In the genomic region with DNA sequence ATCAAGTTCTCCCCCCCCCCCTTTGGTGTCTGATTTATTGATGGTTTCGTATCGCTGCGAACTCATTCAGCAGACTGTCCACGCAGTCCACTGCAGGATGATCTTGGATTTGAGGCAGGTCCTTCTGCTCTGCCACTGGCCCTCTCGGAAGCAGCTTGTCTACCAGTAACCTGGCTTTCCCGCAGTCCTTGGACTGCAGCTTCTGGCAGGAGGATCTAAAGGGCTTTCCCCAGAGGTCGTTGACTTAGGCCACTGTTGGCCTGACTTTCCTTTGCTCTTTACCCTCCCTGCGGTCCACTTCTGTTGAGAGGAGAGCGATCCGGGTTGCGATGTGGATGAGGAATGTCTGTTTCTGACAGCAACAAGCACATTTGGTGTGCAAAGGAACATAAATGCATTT, we compare ENCODE assay signal across 13 mouse cellular contexts. TPM values are rescaled to one million over a fixed set of nuclear protein-coding genes. Genes with fewer than 3 reads are reported as not detected.
DNase-seq lines count a peak whose midpoint lies in the region; ATAC-seq and TF ChIP-seq lines count a peak whose summit lies in the region.
"Had no signal": no experiment of that assay in that cellular context is flagged by ENCODE, and none has a peak within 500 bp of the region (broad histone marks: within the 10 kb centered on the region; RNA-seq: fewer than 3 reads in every experiment).

No protein-coding gene starts in this region.

- H3K4me1 ChIP-seq in intestine, embryonic 15.5 days (replicated peaks), result peaks cover 2% of the 10 kb centered on the region; the same call in 1 of the 2 replicates
- H3K4me1 ChIP-seq in liver, postnatal 0 days (ENCODE audit: insufficient read depth), result peaks cover 4% of the 10 kb centered on the region; the same call in 1 of the 2 replicates
- H3K4me1 ChIP-seq in midbrain, embryonic 13.5 days (replicated peaks), result no peaks in the 10 kb centered on the region
- H3K4me1 ChIP-seq: forebrain, embryonic 10.5 days; heart, embryonic 12.5 days; midbrain, embryonic 15.5 days had no signal

- peak overlapping the region; percentile 45 for H3K4me2 ChIP-seq in intestine, embryonic 15.5 days (replicated peaks)
- H3K4me2 ChIP-seq in liver, postnatal 0 days (ENCODE audit: low read depth, low read length), result peak overlapping the region; percentile 56
- H3K4me2 ChIP-seq in midbrain, embryonic 13.5 days (replicated peaks), result no peak overlapping the region
- H3K4me2 ChIP-seq: heart, embryonic 12.5 days; lung, embryonic 15.5 days; midbrain, embryonic 15.5 days had no signal

- no peaks in the 10 kb centered on the region for H3K27me3 ChIP-seq in intestine, embryonic 15.5 days (replicated peaks)
- H3K27me3 ChIP-seq in liver, postnatal 0 days (ENCODE audit: insufficient read depth, low read length), result no peaks in the 10 kb centered on the region
- no peaks in the 10 kb centered on the region for H3K27me3 ChIP-seq in midbrain, embryonic 13.5 days
- H3K27me3 ChIP-seq: heart, embryonic 12.5 days; lung, embryonic 15.5 days; midbrain, embryonic 15.5 days had no signal

- DNase-seq in cerebellum, postnatal 10 days, result peak; percentile 47 to 53
- DNase-seq in cerebellum, adult 8-10 months, result no peak
- DNase-seq in kidney, postnatal 10 days, result peak; percentile 51
- DNase-seq in liver, postnatal 0 days, result peak; percentile 51
- DNase-seq in c-Kit-positive CD71-positive TER-119-positive erythroid progenitor cells, embryonic 14.5 days (ENCODE audit: low spot score), result no peak

- TF ChIP-seq CTCF in liver, postnatal 0 days (IDR thresholded peaks at IDR 0.05; ENCODE audit: low read depth), result no peak

- H3K9ac ChIP-seq in intestine, embryonic 15.5 days, result no peak overlapping the region
- peak overlapping the region; percentile 27 for H3K9ac ChIP-seq in liver, postnatal 0 days (replicated peaks)
- H3K9ac ChIP-seq in midbrain, embryonic 13.5 days (replicated peaks), result no peak overlapping the region
- H3K9ac ChIP-seq: heart, embryonic 12.5 days; lung, embryonic 15.5 days; midbrain, embryonic 15.5 days had no signal

- peak; percentile 44 for ATAC-seq in intestine, embryonic 15.5 days
- ATAC-seq in liver, postnatal 0 days, result peak; percentile 95
- no peak for ATAC-seq in midbrain, embryonic 13.5 days
- ATAC-seq: hindbrain, postnatal 0 days; midbrain, embryonic 15.5 days had no signal

- 39% methylated on average over 11 of the region's 11 CpGs for WGBS in intestine, embryonic 15.5 days
- 52% methylated on average over 11 of the region's 11 CpGs for WGBS in liver, postnatal 0 days (ENCODE audit: insufficient replicate concordance)
- 77% methylated on average over 11 of the region's 11 CpGs for WGBS in midbrain, embryonic 13.5 days

- no peak for TF ChIP-seq EP300 in liver, postnatal 0 days (IDR thresholded peaks at IDR 0.05; ENCODE audit: low read depth)

- H3K4me3 ChIP-seq in intestine, embryonic 15.5 days (replicated peaks), result no peak overlapping the region
- H3K4me3 ChIP-seq in liver, postnatal 0 days (ENCODE audit: low read depth, low read length), result no peak overlapping the region
- no peak overlapping the region for H3K4me3 ChIP-seq in midbrain, embryonic 13.5 days (replicated peaks)
- H3K4me3 ChIP-seq: embryonic facial prominence, embryonic 10.5 days; forebrain, embryonic 10.5 days; heart, embryonic 12.5 days; lung, embryonic 15.5 days; midbrain, embryonic 15.5 days had no signal

- no peaks in the 10 kb centered on the region for H3K36me3 ChIP-seq in intestine, embryonic 15.5 days
- no peaks in the 10 kb centered on the region for H3K36me3 ChIP-seq in liver, postnatal 0 days (replicated peaks; ENCODE audit: insufficient read depth, low read length)
- H3K36me3 ChIP-seq in midbrain, embryonic 13.5 days, result no peaks in the 10 kb centered on the region
- H3K36me3 ChIP-seq: embryonic facial prominence, embryonic 10.5 days; forebrain, embryonic 10.5 days; heart, embryonic 12.5 days; lung, embryonic 15.5 days; midbrain, embryonic 15.5 days had no signal

- H3K9me3 ChIP-seq in intestine, embryonic 15.5 days, result no peaks in the 10 kb centered on the region
- no peaks in the 10 kb centered on the region for H3K9me3 ChIP-seq in liver, postnatal 0 days (ENCODE audit: low read length)
- no peaks in the 10 kb centered on the region for H3K9me3 ChIP-seq in midbrain, embryonic 13.5 days
- H3K9me3 ChIP-seq: embryonic facial prominence, embryonic 10.5 days; forebrain, embryonic 10.5 days; heart, embryonic 12.5 days; lung, embryonic 15.5 days; midbrain, embryonic 15.5 days had no signal

- peak overlapping the region; percentile 51; the same call in 1 of the 2 replicates for H3K27ac ChIP-seq in intestine, embryonic 15.5 days
- peak overlapping the region; percentile 87 for H3K27ac ChIP-seq in liver, postnatal 0 days (ENCODE audit: low read depth)
- H3K27ac ChIP-seq in midbrain, embryonic 13.5 days, result no peak overlapping the region
- H3K27ac ChIP-seq: embryonic facial prominence, embryonic 10.5 days; forebrain, embryonic 10.5 days; hindbrain, postnatal 0 days; lung, embryonic 15.5 days; midbrain, embryonic 15.5 days had no signal

RNA-seq across cellular contexts. Expression of gene Dck, which starts 31.8 kb away (rescaled TPM):
- polyA plus RNA-seq in intestine, embryonic 15.5 days (2015; fragmentation: Nextera tagmentation; extraction: Ambion mirVana), result 38.0 and 44.2 TPM in 2 replicates
- polyA plus RNA-seq in liver, postnatal 0 days (2015; fragmentation: Nextera tagmentation; extraction: Ambion mirVana), result 44.7 and 46.8 TPM in 2 replicates
- 81.8 and 82.1 TPM in 2 replicates for polyA plus RNA-seq in midbrain, embryonic 13.5 days (2015; fragmentation: Nextera tagmentation; extraction: Ambion mirVana)

Comparison
In these comparisons a context has a peak if more than half of its experiments do, and no peak if none do; other contexts are left out.
1. DNase-seq: peak in cerebellum, postnatal 10 days (2 of 2), kidney, postnatal 10 days (single experiment) and liver, postnatal 0 days (single experiment); none in cerebellum, adult 8-10 months (single experiment) and c-Kit-positive CD71-positive TER-119-positive erythroid progenitor cells, embryonic 14.5 days (single experiment).